Mouse (Mus musculus) heart, adult 2 months (tissue): ENCODE data around the gene Sema3a.

Experiments
- CTCF ChIP-seq: fragments of 200-600 bp; IDR thresholded peaks from 2 replicates; pipeline ENCODE4 v1.8.1; 2022; ENCODE audit warnings: antibody characterized with exemption, mild to moderate bottlenecking, moderate library complexity
- POLR2A ChIP-seq: fragments of 200-500 bp; IDR thresholded peaks from 2 replicates; pipeline ENCODE4 v1.6.1; 2011; ENCODE audit warnings: mild to moderate bottlenecking, low read depth, low read length, control low read depth; ENCODE audit not compliant: insufficient read depth

GRCm38 (mm10) chr5:13468856-13469255, 343.6 kb downstream of the Sema3a start:
- TF ChIP-seq CTCF, result no peak
- TF ChIP-seq POLR2A, result no peak
